Mouse (Mus musculus): Measurements from ENCODE around the gene Foxn3.
A peak's percentile ranks its signal among the peaks of the same experiment; 100 is the strongest.

Gene Foxn3

GRCm38 (mm10) chr12:99462846-99463245 lies 100.5 kb downstream of the Foxn3 start:
- no peak for DNase-seq

GRCm38 (mm10) chr12:99462302-99462701 lies 101.1 kb downstream of the Foxn3 start:
- no peak for DNase-seq

GRCm38 (mm10) chr12:99457521-99458205 lies 105.7 kb downstream of the Foxn3 start:
- DNase-seq: no peak

GRCm38 (mm10) chr12:99455580-99455979 lies 107.8 kb downstream of the Foxn3 start:
- no peak for DNase-seq

GRCm38 (mm10) chr12:99454394-99454793 lies 109.0 kb downstream of the Foxn3 start:
- DNase-seq: no peak

- no peak for DNase-seq
These were observed 109.6 kb downstream of the Foxn3 start for GRCm38 (mm10) chr12:99453797-99454196.

GRCm38 (mm10) chr12:99450076-99450475 lies 113.3 kb downstream of the Foxn3 start:
- no peak for DNase-seq

GRCm38 (mm10) chr12:99447791-99448190 lies 115.6 kb downstream of the Foxn3 start:
- DNase-seq: no peak

- DNase-seq: no peak
These were observed 118.2 kb downstream of the Foxn3 start for GRCm38 (mm10) chr12:99445018-99445674.

GRCm38 (mm10) chr12:99442819-99443218 lies 120.6 kb downstream of the Foxn3 start:
- no peak for DNase-seq

GRCm38 (mm10) chr12:99440953-99441352 lies 122.4 kb downstream of the Foxn3 start:
- no peak for DNase-seq

- DNase-seq: no peak
These were observed 123.4 kb downstream of the Foxn3 start for GRCm38 (mm10) chr12:99440022-99440421.

- no peak for DNase-seq
These were observed 128.2 kb downstream of the Foxn3 start for GRCm38 (mm10) chr12:99435189-99435588.

GRCm38 (mm10) chr12:99433402-99433801 lies 130.0 kb downstream of the Foxn3 start:
- no peak for DNase-seq

GRCm38 (mm10) chr12:99431541-99431940 lies 131.8 kb downstream of the Foxn3 start:
- DNase-seq: no peak

- DNase-seq: no peak
These were observed 132.4 kb downstream of the Foxn3 start for GRCm38 (mm10) chr12:99430992-99431391.

- DNase-seq: no peak
These were observed 134.3 kb downstream of the Foxn3 start for GRCm38 (mm10) chr12:99429101-99429500.

GRCm38 (mm10) chr12:99426207-99426916 lies 137.0 kb downstream of the Foxn3 start:
- peak; percentile 41 to 57 for DNase-seq

GRCm38 (mm10) chr12:99419396-99419760 lies 144.0 kb downstream of the Foxn3 start:
- DNase-seq: no peak

GRCm38 (mm10) chr12:99418476-99419395 lies 144.6 kb downstream of the Foxn3 start:
- DNase-seq: no peak

- DNase-seq: no peak
These were observed 145.5 kb downstream of the Foxn3 start for GRCm38 (mm10) chr12:99417885-99418284.

- DNase-seq: no peak
These were observed 147.8 kb downstream of the Foxn3 start for GRCm38 (mm10) chr12:99415538-99415937.

- no peak for DNase-seq
These were observed 150.9 kb downstream of the Foxn3 start for GRCm38 (mm10) chr12:99412496-99412895.
